Comparison of ENCODE assay signal across 8 mouse cellular contexts in the genomic region with DNA sequence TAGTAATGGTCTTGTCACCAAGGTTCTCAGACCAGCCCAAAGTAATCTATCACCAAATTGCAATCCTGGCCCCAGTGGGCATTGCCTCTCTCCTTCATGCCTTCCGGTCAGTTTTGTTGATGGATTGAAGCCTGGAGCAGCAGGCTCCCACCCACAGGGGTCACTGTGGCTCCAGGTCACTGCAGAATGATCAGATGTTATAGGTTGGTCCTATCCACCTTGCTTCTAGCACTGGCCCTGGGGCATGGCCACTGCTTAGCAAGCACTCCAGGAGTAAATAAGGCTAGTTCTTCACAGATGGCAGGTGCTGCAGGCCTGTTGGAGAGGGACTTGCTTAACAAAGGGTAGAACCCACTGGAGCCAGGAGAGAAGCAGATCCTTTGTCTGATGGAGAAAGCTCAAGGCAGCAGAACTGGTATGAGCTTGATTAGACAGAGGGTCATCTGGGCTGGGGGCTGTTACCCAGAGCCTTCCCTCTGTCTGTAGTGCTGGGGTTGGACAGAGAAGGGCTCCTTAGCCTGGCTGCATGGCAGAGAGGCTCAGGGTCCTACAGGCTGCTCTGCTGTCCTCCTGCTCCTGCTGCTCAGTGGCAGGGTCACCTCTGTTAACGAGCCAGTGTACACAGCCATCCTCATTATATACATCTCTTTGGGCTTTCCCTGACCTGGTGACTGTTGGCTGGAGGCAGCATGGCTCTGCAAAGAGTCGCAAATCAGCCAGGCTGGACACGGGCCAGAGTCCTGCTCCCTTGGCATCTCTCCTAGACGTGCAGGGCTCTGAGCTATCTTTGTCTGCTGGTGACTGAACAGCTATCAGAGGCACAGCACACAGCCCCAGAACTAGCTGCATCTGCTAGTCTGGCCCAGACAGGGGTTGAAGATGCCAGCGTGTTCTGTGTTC. TPM values are rescaled to one million over a fixed set of nuclear protein-coding genes. Genes with fewer than 3 reads are reported as not detected.
A peak's percentile ranks its signal among the peaks of the same experiment; 100 is the strongest.
DNase-seq lines count a peak whose midpoint lies in the region; ATAC-seq and TF ChIP-seq lines count a peak whose summit lies in the region.

No protein-coding gene starts in this region.

- H3K9ac ChIP-seq in hindbrain, postnatal 0 days (replicated peaks; ENCODE audit: low read length) = no peak overlapping the region
- no peak overlapping the region for H3K9ac ChIP-seq in midbrain, embryonic 15.5 days

- no peak overlapping the region for H3K4me3 ChIP-seq in hindbrain, postnatal 0 days (ENCODE audit: low read length)
- no peak overlapping the region for H3K4me3 ChIP-seq in midbrain, embryonic 15.5 days

- peak; percentile 49 for TF ChIP-seq CTCF in hindbrain, postnatal 0 days (IDR thresholded peaks at IDR 0.05; ENCODE audit: low read depth)

- H3K36me3 ChIP-seq in hindbrain, postnatal 0 days (ENCODE audit: insufficient read depth, low read length) = no peaks in the 10 kb centered on the region
- H3K36me3 ChIP-seq in midbrain, embryonic 15.5 days (replicated peaks) = no peaks in the 10 kb centered on the region

- no peak overlapping the region for H3K4me2 ChIP-seq in hindbrain, postnatal 0 days (ENCODE audit: low read depth, low read length)
- H3K4me2 ChIP-seq in midbrain, embryonic 15.5 days = no peak overlapping the region

- intact Hi-C loops in gastrocnemius, postnatal 36 days (cut with DNase I) = no loop called here

- H3K9me3 ChIP-seq in hindbrain, postnatal 0 days (ENCODE audit: low read length) = no peaks in the 10 kb centered on the region
- H3K9me3 ChIP-seq in midbrain, embryonic 15.5 days = no peaks in the 10 kb centered on the region

- ATAC-seq in hindbrain, postnatal 0 days = peak; percentile 79
- peak; percentile 69 for ATAC-seq in midbrain, embryonic 15.5 days (replicated peaks)

- H3K27me3 ChIP-seq in hindbrain, postnatal 0 days (ENCODE audit: insufficient read depth, low read length) = no peaks in the 10 kb centered on the region
- H3K27me3 ChIP-seq in midbrain, embryonic 15.5 days (replicated peaks) = no peaks in the 10 kb centered on the region

- 0 out of 2 replicates have a peak overlapping the region, but pooled peaks have one; percentile 13 for H3K27ac ChIP-seq in hindbrain, postnatal 0 days
- peak overlapping the region; percentile 43; the same call in 1 of the 2 replicates for H3K27ac ChIP-seq in midbrain, embryonic 15.5 days

- DNase-seq in embryo, embryonic 10 days (ENCODE audit: low spot score) = peak; percentile 34
- no peak for DNase-seq in embryo, embryonic 9.5 days (ENCODE audit: extremely low spot score)
- DNase-seq in cerebellum, postnatal 4 days (ENCODE audit: low spot score in 2 of 2) = peak; percentile 76 to 93
- DNase-seq in gastrocnemius, postnatal 36 days = peak; percentile 50 to 55
- DNase-seq in hindbrain, postnatal 0 days (ENCODE audit: low spot score) = peak; percentile 88
- DNase-seq in left cerebral cortex, adult 11 months (ENCODE audit: low spot score) = peak; percentile 71
- peak; percentile 87 for DNase-seq in testis, postnatal 10 days (ENCODE audit: low spot score)

- 38% methylated on average over 6 of the region's 6 CpGs for WGBS in hindbrain, postnatal 0 days
- WGBS in midbrain, embryonic 15.5 days = 50% methylated on average over 6 of the region's 6 CpGs

- H3K4me1 ChIP-seq in hindbrain, postnatal 0 days (ENCODE audit: insufficient read depth, low read length) = peaks cover 9% of the 10 kb centered on the region; the same call in 1 of the 2 replicates
- H3K4me1 ChIP-seq in midbrain, embryonic 15.5 days = peaks cover 5% of the 10 kb centered on the region; the same call in 1 of the 2 replicates

RNA-seq across cellular contexts. Expression of a gene that starts 41.1 kb away (rescaled TPM):
- total RNA-seq in gastrocnemius, postnatal 36 days (2021) = not detected
- 23.0 and 24.3 TPM in 2 replicates for total RNA-seq in hindbrain, postnatal 0 days (2014; rRNA removed)
- 13.2 and 13.4 TPM in 2 replicates for polyA plus RNA-seq in hindbrain, postnatal 0 days (2015; fragmentation: Nextera tagmentation; extraction: Ambion mirVana)
- polyA plus RNA-seq in midbrain, embryonic 15.5 days (2015; fragmentation: Nextera tagmentation; extraction: Ambion mirVana) = 10.8 and 13.7 TPM in 2 replicates

Comparison
In these comparisons a context has a peak if more than half of its experiments do, and no peak if none do; other contexts are left out.
1. RNA of a gene that starts 41.1 kb away (total RNA-seq): 23.0 to 24.3 TPM in hindbrain, postnatal 0 days; not detected in gastrocnemius, postnatal 36 days; every median in the first group is over 10 times any median in the second.